Mouse (Mus musculus) hindbrain, postnatal 0 days (tissue): ENCODE results near the gene Aip. TPM values are rescaled to one million over a fixed set of nuclear protein-coding genes. Genes with fewer than 3 reads are reported as not detected.

ENCODE experiments used
- ATAC-seq: fragments of 200-750 bp; cut with Nextera tagmentation; 2 replicates; pipeline ENCODE4 v1.8.0; 2017; ENCODE audit warnings: mild to moderate bottlenecking, moderate TSS enrichment, moderate library complexity
- DNase-seq: peaks from one replicate; pipeline ENCODE4 v3.0.0-alpha.2; 2015; ENCODE audit warnings: low spot score
- H3K27ac ChIP-seq: fragments of 300-500 bp; sonication (generic); 2 replicates; pipeline ENCODE4 v1.5.1; 2014; ENCODE audit warnings: mild to moderate bottlenecking
- H3K27me3 ChIP-seq: fragments of 300-500 bp; sonication (generic); 2 replicates; pipeline ENCODE4 v1.6.1; 2014; ENCODE audit warnings: low read length, mixed read lengths; ENCODE audit not compliant: insufficient read depth
- H3K36me3 ChIP-seq: fragments of 300-500 bp; sonication (generic); 2 replicates; pipeline ENCODE4 v1.6.1; 2014; ENCODE audit warnings: low read length, mixed read lengths; ENCODE audit not compliant: insufficient read depth
- H3K4me1 ChIP-seq: fragments of 300-500 bp; sonication (generic); 2 replicates; pipeline ENCODE4 v1.6.1; 2014; ENCODE audit warnings: antibody characterized with exemption, low read length, mixed read lengths; ENCODE audit not compliant: insufficient read depth
- H3K4me2 ChIP-seq: fragments of 300-500 bp; sonication (generic); 2 replicates; pipeline ENCODE4 v1.6.1; 2014; ENCODE audit warnings: low read depth, mild to moderate bottlenecking, low read length, moderate library complexity, mixed read lengths
- H3K4me3 ChIP-seq: fragments of 300-500 bp; sonication (generic); 2 replicates; pipeline ENCODE4 v1.5.1; 2014; ENCODE audit warnings: low read length
- H3K9ac ChIP-seq: fragments of 300-500 bp; sonication (generic); replicated peaks from 2 replicates; pipeline ENCODE4 v1.6.1; 2014; ENCODE audit warnings: mild to moderate bottlenecking, low read length, moderate library complexity, mixed read lengths
- H3K9me3 ChIP-seq: fragments of 300-500 bp; sonication (generic); 2 replicates; pipeline ENCODE4 v1.6.1; 2016; ENCODE audit warnings: low read length, mixed read lengths
- CTCF ChIP-seq: IDR thresholded peaks from 2 replicates; pipeline ENCODE4 v1.5.1; 2016; ENCODE audit warnings: antibody characterized with exemption, control low read depth, low read depth
- WGBS: fragments of 180-500 bp; shearing (Covaris S2); extraction: QIAGEN DNeasy Blood & Tissue Kit; methylation state at CpG from one replicate; pipeline ENCODE4 v1.1.7; 2014; 5-methylcytosine and 5-hydroxymethylcytosine counted together
- polyA plus RNA-seq: library from polyadenylated mRNA; unstranded; fragments of >200 nt; fragmentation: Nextera tagmentation; extraction: Ambion mirVana; gene quantifications from 2 replicates; pipeline ENCODE4 v1.2.1, GENCODE M21; 2015
- total RNA-seq: library from RNA; depleted of rRNA; stranded (reverse); fragments of >200 nt; gene quantifications from 2 replicates; pipeline ENCODE4 v1.2.3, GENCODE M21; 2014; rRNA removed

The Aip gene
- 33.4 and 38.2 TPM in 2 replicates for total RNA-seq
- 89.4 and 94.3 TPM in 2 replicates for polyA plus RNA-seq

GRCm38 (mm10) chr19:4125741-4126696 lies at the start of gene Aip:
Gene Aip, minus strand, starts transcription at chr19:4125858.
- DNase-seq (peak; percentile 99), ATAC-seq (peak; percentile 96)
- 2% methylated on average over 59 of the region's 64 CpGs for WGBS
- H3K4me2 ChIP-seq = peak within 1 kb of the TSS; percentile 70
- no peaks in the 10 kb centered on the region for H3K27me3 ChIP-seq
- peak within 1 kb of the TSS; percentile 86 for H3K27ac ChIP-seq
- peak within 1 kb of the TSS; percentile 92 for H3K9ac ChIP-seq
- H3K4me3 ChIP-seq = peak within 1 kb of the TSS; percentile 84
- peak; percentile 72 for TF ChIP-seq CTCF
- no peaks in the 10 kb centered on the region for H3K9me3 ChIP-seq
- H3K4me1 ChIP-seq = peaks cover 7% of the 10 kb centered on the region; the same call in 1 of the 2 replicates
- H3K36me3 ChIP-seq = peaks cover 14% of the 10 kb centered on the region

- DNase-seq = no peak
- H3K4me3 ChIP-seq = no peak overlapping the region
- H3K27me3 ChIP-seq = no peaks in the 10 kb centered on the region
- no peak overlapping the region for H3K9ac ChIP-seq
- no peak for TF ChIP-seq CTCF
- WGBS = 62% methylated on average over 11 of the region's 11 CpGs
- H3K4me2 ChIP-seq = no peak overlapping the region
- peaks cover 16% of the 10 kb centered on the region for H3K4me1 ChIP-seq
- no peaks in the 10 kb centered on the region for H3K36me3 ChIP-seq
- ATAC-seq = no peak
- H3K27ac ChIP-seq = no peak overlapping the region
- no peaks in the 10 kb centered on the region for H3K9me3 ChIP-seq
Observed at GRCm38 (mm10) chr19:4172925-4173324, 47.3 kb upstream of the Aip start.

GRCm38 (mm10) chr19:4171393-4172290 lies 46.0 kb upstream of the Aip start:
- no peak overlapping the region for H3K27ac ChIP-seq
- 47% methylated on average over 13 of the region's 13 CpGs for WGBS
- H3K36me3 ChIP-seq = no peaks in the 10 kb centered on the region
- H3K27me3 ChIP-seq = no peaks in the 10 kb centered on the region
- H3K9me3 ChIP-seq = no peaks in the 10 kb centered on the region
- H3K4me2 ChIP-seq = no peak overlapping the region
- DNase-seq (no peak), ATAC-seq (no peak)
- H3K4me3 ChIP-seq = no peak overlapping the region
- peaks cover 16% of the 10 kb centered on the region for H3K4me1 ChIP-seq
- no peak for TF ChIP-seq CTCF
- H3K9ac ChIP-seq = no peak overlapping the region

- TF ChIP-seq CTCF = no peak
- no peak for ATAC-seq
- H3K9me3 ChIP-seq = no peaks in the 10 kb centered on the region
- no peak for DNase-seq
- peaks cover 14% of the 10 kb centered on the region for H3K4me1 ChIP-seq
- WGBS = 93% methylated on average over 10 of the region's 10 CpGs
- H3K27ac ChIP-seq = no peak overlapping the region
- H3K9ac ChIP-seq = no peak overlapping the region
- H3K4me3 ChIP-seq = no peak overlapping the region
- H3K27me3 ChIP-seq = no peaks in the 10 kb centered on the region
- H3K36me3 ChIP-seq = no peaks in the 10 kb centered on the region
- H3K4me2 ChIP-seq = no peak overlapping the region
Observed at GRCm38 (mm10) chr19:4170723-4171392, 45.2 kb upstream of the Aip start.

GRCm38 (mm10) chr19:4169810-4170209 lies 44.2 kb upstream of the Aip start:
- Histone ChIP-seq H3K9me3 (no peaks in the 10 kb centered on the region), H3K27me3 (no peaks in the 10 kb centered on the region), H3K4me1 (peaks cover 7% of the 10 kb centered on the region), H3K36me3 (no peaks in the 10 kb centered on the region), H3K27ac (peak overlapping the region; percentile 92), H3K4me2 (peak overlapping the region; percentile 85), H3K4me3 (peak overlapping the region; percentile 44), H3K9ac (peak overlapping the region; percentile 78)
- DNase-seq (no peak), ATAC-seq (peak; percentile 39)
- TF ChIP-seq CTCF = no peak
- 4% methylated on average over 27 of the region's 27 CpGs for WGBS

- ATAC-seq = peak; percentile 97
- WGBS = under 1% methylated on average over 41 of the region's 43 CpGs
- Histone ChIP-seq H3K9me3 (no peaks in the 10 kb centered on the region), H3K36me3 (no peaks in the 10 kb centered on the region), H3K27ac (peak overlapping the region; percentile 92), H3K27me3 (no peaks in the 10 kb centered on the region), H3K4me1 (peaks cover 7% of the 10 kb centered on the region), H3K9ac (peak overlapping the region; percentile 78), H3K4me2 (peak overlapping the region; percentile 85), H3K4me3 (peak overlapping the region; percentile 44)
- TF ChIP-seq CTCF = peak; percentile 85
- peak; percentile 99 for DNase-seq
Observed at GRCm38 (mm10) chr19:4169378-4169784, 43.7 kb upstream of the Aip start.
